Mouse (Mus musculus) hindbrain, embryonic 14.5 days (tissue): Measurements from ENCODE around the gene Rnf169. TPM values are rescaled to one million over a fixed set of nuclear protein-coding genes. Genes with fewer than 3 reads are reported as not detected.
"Not testable (repeated sequence)": the region's sequence is repeated elsewhere in the genome, so short reads cannot be mapped to it uniquely, and the experiment has no call there.

ENCODE experiments used
- ATAC-seq: fragments of 200-750 bp; cut with Nextera tagmentation; 2 replicates; pipeline ENCODE4 v1.8.0; 2017; ENCODE audit warnings: moderate number of reproducible peaks, mild to moderate bottlenecking, moderate TSS enrichment, moderate library complexity; ENCODE audit not compliant: low FRiP score
- DNase-seq: peaks from one replicate; pipeline ENCODE4 v3.0.0-alpha.2; 2015; ENCODE audit warnings: low spot score
- H3K27ac ChIP-seq: fragments of 300-500 bp; sonication (generic); 2 replicates; pipeline ENCODE4 v1.5.1; 2014; ENCODE audit warnings: mild to moderate bottlenecking, moderate library complexity
- H3K27me3 ChIP-seq: fragments of 300-500 bp; sonication (generic); 2 replicates; pipeline ENCODE4 v1.6.1; 2014; ENCODE audit warnings: mild to moderate bottlenecking, low read length, mixed read lengths; ENCODE audit not compliant: control insufficient read depth, insufficient read depth
- H3K36me3 ChIP-seq: fragments of 300-500 bp; sonication (generic); replicated peaks from 2 replicates; pipeline ENCODE4 v1.6.1; 2014; ENCODE audit not compliant: control insufficient read depth, insufficient read depth
- H3K4me1 ChIP-seq: fragments of 300-500 bp; sonication (generic); replicated peaks from 2 replicates; pipeline ENCODE4 v1.6.1; 2014; ENCODE audit warnings: antibody characterized with exemption, low read length, mixed read lengths; ENCODE audit not compliant: control insufficient read depth, insufficient read depth
- H3K4me2 ChIP-seq: fragments of 300-500 bp; sonication (generic); replicated peaks from 2 replicates; pipeline ENCODE4 v1.6.1; 2014; ENCODE audit warnings: mild to moderate bottlenecking, moderate library complexity
- H3K4me3 ChIP-seq: fragments of 300-500 bp; sonication (generic); replicated peaks from 2 replicates; pipeline ENCODE4 v1.5.1; 2014; ENCODE audit warnings: mild to moderate bottlenecking, low read length
- H3K9ac ChIP-seq: fragments of 300-500 bp; sonication (generic); 2 replicates; pipeline ENCODE4 v1.6.1; 2014
- H3K9me3 ChIP-seq: fragments of 300-500 bp; sonication (generic); 2 replicates; pipeline ENCODE4 v1.6.1; 2016; ENCODE audit warnings: low read length; ENCODE audit not compliant: control insufficient read depth
- WGBS: fragments of 180-500 bp; shearing (Covaris S2); extraction: QIAGEN DNeasy Blood & Tissue Kit; methylation state at CpG from one replicate; pipeline ENCODE4 v1.1.7; 2014; 5-methylcytosine and 5-hydroxymethylcytosine counted together
- polyA plus RNA-seq: library from polyadenylated mRNA; unstranded; fragments of >200 nt; fragmentation: Nextera tagmentation; extraction: Ambion mirVana; gene quantifications from 2 replicates; pipeline ENCODE4 v1.2.1, GENCODE M21; 2014

The Rnf169 gene
- polyA plus RNA-seq, 1 experiment from 2014 or later, result 5.3 TPM

DNA sequence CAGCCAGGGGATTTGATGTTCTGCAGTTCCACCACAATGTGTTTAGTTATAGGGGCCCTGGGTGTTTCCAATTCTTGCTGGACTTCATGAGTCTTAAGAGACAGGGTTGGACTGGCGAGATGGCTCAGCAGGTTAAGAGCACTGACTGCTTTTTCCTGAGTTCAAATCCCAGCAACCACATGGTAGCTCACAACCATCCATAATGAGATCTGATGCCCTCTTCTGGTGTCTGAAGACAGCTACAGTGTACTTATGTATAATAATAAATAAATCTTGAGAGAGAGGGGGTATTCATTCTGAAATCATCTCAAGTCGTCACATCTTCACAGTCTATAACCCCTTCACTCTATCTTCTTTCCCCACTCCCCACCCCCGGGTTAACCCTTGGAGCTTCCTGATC, 7.3 kb downstream of the Rnf169 start:
- 80% methylated on average over 3 of the region's 3 CpGs for WGBS
- not testable (repeated sequence) for ATAC-seq, H3K9me3 ChIP-seq, H3K9ac ChIP-seq, H3K4me3 ChIP-seq, H3K27ac ChIP-seq, DNase-seq, H3K4me2 ChIP-seq, H3K36me3 ChIP-seq, H3K27me3 ChIP-seq
- peaks cover 16% of the 10 kb centered on the region; the same call in 1 of the 2 replicates for H3K4me1 ChIP-seq

DNA sequence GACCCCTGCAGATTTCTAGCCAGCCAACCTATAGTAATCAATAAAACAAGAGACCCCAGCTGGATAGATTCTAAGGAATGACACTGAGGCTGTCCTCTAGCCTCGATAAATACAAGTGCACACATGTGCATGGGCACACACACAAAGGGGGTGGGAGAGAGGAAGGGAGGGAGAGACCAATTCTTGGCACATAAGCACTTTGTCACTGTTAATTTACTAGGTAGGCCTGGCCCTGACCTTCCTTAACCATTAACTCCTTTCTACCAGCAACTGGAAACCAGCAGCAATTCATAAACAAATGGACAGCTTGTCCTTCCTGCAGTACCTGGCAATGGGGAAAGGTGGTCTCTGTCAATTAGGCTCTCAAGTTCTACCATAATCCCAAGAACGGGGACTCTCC, 8.3 kb downstream of the Rnf169 start:
- DNase-seq (no peak), ATAC-seq (no peak)
- Histone ChIP-seq H3K27me3 (no peaks in the 10 kb centered on the region), H3K36me3 (no peaks in the 10 kb centered on the region), H3K4me3 (no peak overlapping the region), H3K27ac (no peak overlapping the region), H3K4me1 (peaks cover 14% of the 10 kb centered on the region), H3K4me2 (no peak overlapping the region), H3K9ac (no peak overlapping the region), H3K9me3 (no peaks in the 10 kb centered on the region)
- WGBS, result 70% methylated on average over 2 of the region's 2 CpGs

DNA sequence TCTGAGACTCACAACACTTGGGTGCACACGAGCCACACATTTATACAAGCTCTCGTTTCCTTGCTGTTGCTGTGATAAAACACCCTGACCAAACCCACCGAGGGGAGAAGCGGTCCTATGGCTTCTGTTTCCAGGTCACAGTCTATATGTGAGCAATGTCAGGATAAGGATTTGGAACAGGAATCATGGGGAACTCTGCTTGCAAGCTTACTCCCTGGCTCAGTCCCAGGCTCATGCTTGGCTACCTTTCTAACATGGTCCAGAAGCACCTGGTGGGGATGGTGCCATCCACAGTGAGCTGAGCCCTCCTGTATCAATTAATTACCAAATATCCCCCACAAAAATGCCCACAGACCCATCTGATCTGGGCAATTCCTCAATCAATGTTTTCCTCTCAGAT, 11.1 kb downstream of the Rnf169 start:
- ATAC-seq, result no peak
- no peak for DNase-seq
- 79% methylated on average over 4 of the region's 4 CpGs for WGBS
- Histone ChIP-seq H3K9ac (no peak overlapping the region), H3K4me1 (peaks cover 41% of the 10 kb centered on the region), H3K36me3 (no peaks in the 10 kb centered on the region), H3K9me3 (no peaks in the 10 kb centered on the region), H3K4me3 (no peak overlapping the region), H3K27me3 (no peaks in the 10 kb centered on the region), H3K4me2 (no peak overlapping the region), H3K27ac (no peak overlapping the region)

- 0 out of 2 replicates have a peak, but pooled peaks have one; percentile 40 for ATAC-seq
- Histone ChIP-seq H3K4me3 (no peak overlapping the region), H3K27me3 (no peaks in the 10 kb centered on the region), H3K36me3 (no peaks in the 10 kb centered on the region), H3K27ac (peak overlapping the region; percentile 80), H3K4me2 (peak overlapping the region; percentile 5; the same call in 1 of the 2 replicates), H3K9me3 (no peaks in the 10 kb centered on the region), H3K4me1 (peaks cover 46% of the 10 kb centered on the region), H3K9ac (peak overlapping the region; percentile 37)
- DNase-seq, result peak; percentile 46
- WGBS, result 30% methylated on average over 9 of the region's 9 CpGs
Observed at GRCm38 (mm10) chr7:99966011-99966721, 14.1 kb downstream of the Rnf169 start.

DNA sequence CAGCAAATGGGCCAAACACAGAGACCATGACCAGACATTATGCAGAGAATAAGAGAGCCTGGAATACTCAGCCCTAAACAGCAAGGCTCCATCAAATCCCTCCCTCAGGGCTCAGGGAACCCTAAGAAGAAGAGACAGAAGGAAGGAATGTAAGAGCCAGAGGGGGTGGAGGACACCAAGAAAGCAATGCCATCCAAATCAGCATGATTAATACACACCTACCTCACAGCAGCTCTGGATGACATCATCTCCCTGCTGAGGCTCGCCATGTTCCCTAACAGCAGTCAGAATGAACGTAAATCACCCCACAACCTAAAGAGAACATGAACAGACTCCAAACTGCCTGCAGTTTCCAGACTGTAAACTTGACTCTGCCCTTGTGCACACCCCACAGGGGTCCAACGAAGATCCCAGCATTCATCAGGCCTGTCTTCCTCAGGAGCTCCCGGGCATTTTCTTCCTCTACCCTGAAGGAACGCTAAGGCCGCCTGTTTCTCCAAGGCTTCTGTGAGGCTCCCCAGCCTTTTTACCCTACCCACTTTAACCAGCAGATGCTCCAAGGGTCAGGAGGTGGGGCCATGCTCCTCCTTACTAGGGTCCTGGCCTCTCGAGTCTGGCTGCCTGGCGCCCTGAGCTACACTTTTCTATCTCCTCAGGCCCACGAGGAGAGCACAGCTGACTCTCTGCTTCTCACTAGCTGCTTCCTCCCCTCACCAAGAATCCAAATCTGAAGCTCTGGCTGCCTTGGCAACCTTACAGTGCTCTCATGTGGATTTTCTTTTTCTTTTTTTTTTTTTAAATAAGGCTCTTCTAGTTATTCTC, 15.0 kb downstream of the Rnf169 start:
- 19% methylated on average over 9 of the region's 9 CpGs for WGBS
- peak overlapping the region; percentile 37 for H3K9ac ChIP-seq

DNA sequence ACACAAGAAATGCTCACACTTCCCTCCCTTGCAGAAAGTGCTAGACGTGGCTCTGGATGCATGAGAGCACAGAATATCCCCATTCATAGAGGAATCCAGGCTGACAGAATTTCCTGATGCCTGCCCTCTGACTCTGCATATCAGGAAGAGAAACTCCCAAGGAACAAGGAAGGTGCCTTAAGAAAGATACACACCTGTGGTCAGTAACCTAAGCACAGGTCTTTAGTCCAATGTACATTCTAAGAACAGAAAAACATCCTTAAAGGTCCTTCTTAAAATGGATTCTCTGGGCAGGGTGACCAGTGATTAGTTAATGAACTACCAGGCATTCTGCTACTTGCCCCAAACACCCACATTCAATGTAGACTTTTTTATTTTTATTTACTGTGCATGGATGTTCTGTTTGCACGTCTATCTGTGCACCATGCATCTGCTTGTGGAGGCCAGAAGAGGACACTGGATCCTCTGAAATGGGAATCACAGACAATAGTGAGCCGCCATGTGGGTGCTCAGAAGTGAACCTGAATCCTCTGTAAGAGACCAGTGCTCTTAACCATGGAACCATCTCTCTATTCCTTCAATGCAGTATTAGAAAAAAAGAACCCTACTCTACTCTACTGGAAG, 16.9 kb downstream of the Rnf169 start:
- ATAC-seq, result no peak
- Histone ChIP-seq H3K27ac (no peak overlapping the region), H3K9ac (no peak overlapping the region), H3K4me1 (peaks cover 41% of the 10 kb centered on the region), H3K4me3 (no peak overlapping the region), H3K4me2 (no peak overlapping the region), H3K9me3 (no peaks in the 10 kb centered on the region), H3K36me3 (no peaks in the 10 kb centered on the region), H3K27me3 (no peaks in the 10 kb centered on the region)
- WGBS, result 81% methylated on average over 3 of the region's 3 CpGs
- no peak for DNase-seq

More for the DNA sequence above, 15.0 kb downstream of the Rnf169 start:
- H3K9me3 ChIP-seq, result no peaks in the 10 kb centered on the region
- H3K36me3 ChIP-seq, result no peaks in the 10 kb centered on the region
- peak; percentile 65 for ATAC-seq
- peak; percentile 40 for DNase-seq
- H3K27ac ChIP-seq, result peak overlapping the region; percentile 80
- no peak overlapping the region for H3K4me3 ChIP-seq
- peaks cover 45% of the 10 kb centered on the region for H3K4me1 ChIP-seq
- H3K27me3 ChIP-seq, result no peaks in the 10 kb centered on the region
- H3K4me2 ChIP-seq, result peak overlapping the region; percentile 29

GRCm38 (mm10) chr7:99962536-99963236, 17.6 kb downstream of the Rnf169 start:
- no peak overlapping the region for H3K9ac ChIP-seq
- peaks cover 41% of the 10 kb centered on the region for H3K4me1 ChIP-seq
- no peak overlapping the region for H3K4me2 ChIP-seq
- H3K9me3 ChIP-seq, result no peaks in the 10 kb centered on the region
- no peak overlapping the region for H3K4me3 ChIP-seq
- ATAC-seq, result no peak
- H3K27me3 ChIP-seq, result no peaks in the 10 kb centered on the region
- WGBS, result 70% methylated on average over 8 of the region's 8 CpGs
- no peaks in the 10 kb centered on the region for H3K36me3 ChIP-seq
- no peak for DNase-seq
- 0 out of 2 replicates have a peak overlapping the region, but pooled peaks have one; percentile 29 for H3K27ac ChIP-seq

DNA sequence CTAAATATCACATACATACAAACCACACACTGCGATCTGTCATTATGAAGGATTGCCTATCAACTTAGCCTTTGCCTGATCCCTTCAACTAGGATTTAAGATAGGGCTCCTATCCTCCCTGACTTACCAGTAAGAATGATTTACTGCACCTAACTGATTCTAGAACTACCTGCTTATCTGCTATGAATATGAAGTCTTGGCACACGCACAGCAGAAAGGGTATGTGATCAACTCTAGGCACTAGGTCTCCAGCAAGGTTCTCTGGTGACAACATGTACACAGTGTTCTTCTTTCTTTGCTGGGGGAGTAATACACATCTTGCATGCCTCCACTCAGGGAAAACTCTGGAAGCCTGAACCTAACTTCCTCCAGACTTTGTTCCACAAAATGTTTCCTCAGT, 18.7 kb downstream of the Rnf169 start:
- no peak for ATAC-seq
- no peak overlapping the region for H3K4me3 ChIP-seq
- H3K9me3 ChIP-seq, result no peaks in the 10 kb centered on the region
- no peak overlapping the region for H3K9ac ChIP-seq
- no peak overlapping the region for H3K4me2 ChIP-seq
- H3K36me3 ChIP-seq, result no peaks in the 10 kb centered on the region
- 89% methylated on average over 2 of the region's 2 CpGs for WGBS
- no peak for DNase-seq
- no peak overlapping the region for H3K27ac ChIP-seq
- H3K4me1 ChIP-seq, result peaks cover 37% of the 10 kb centered on the region
- no peaks in the 10 kb centered on the region for H3K27me3 ChIP-seq

- H3K36me3 ChIP-seq, H3K27me3 ChIP-seq, ATAC-seq, H3K27ac ChIP-seq, H3K9ac ChIP-seq, H3K9me3 ChIP-seq, H3K4me3 ChIP-seq, DNase-seq, H3K4me2 ChIP-seq: not testable (repeated sequence)
- 89% methylated on average over 2 of the region's 2 CpGs for WGBS
- H3K4me1 ChIP-seq, result peaks cover 28% of the 10 kb centered on the region
Observed at GRCm38 (mm10) chr7:99960571-99960970, 19.7 kb downstream of the Rnf169 start.
